Mouse (Mus musculus) MEL (cell line): ENCODE data around the gene Dusp12. TPM values are rescaled to one million over a fixed set of nuclear protein-coding genes. Genes with fewer than 3 reads are reported as not detected.
A peak's percentile ranks its signal among the peaks of the same experiment; 100 is the strongest.

ENCODE experiments used
- DNase-seq: peaks from one replicate; pipeline ENCODE4 v3.0.0; 2011; ENCODE audit warnings: low read depth, low spot score
- H3K27ac ChIP-seq: 2 replicates; pipeline ENCODE4 v1.5.1; 2012; ENCODE audit warnings: low read depth, mild to moderate bottlenecking, control low read depth, low read length, moderate library complexity; ENCODE audit not compliant: control insufficient read depth
- H3K27me3 ChIP-seq, 2 experiments: fragments of 150-350 bp in 1 of 2; sonication (generic) in 1 of 2; 2 replicates each; pipeline ENCODE4 v1.6.1; 2012; ENCODE audit warnings: low read length in 2 of 2, mild to moderate bottlenecking in 2 of 2, improper control_type of control experiment in 1 of 2, moderate library complexity in 1 of 2; ENCODE audit not compliant: insufficient read depth in 2 of 2, control insufficient read depth in 1 of 2
- H3K36me3 ChIP-seq, 2 experiments: 2 replicates each; pipeline ENCODE4 v1.6.1; 2012 to 2014; ENCODE audit warnings: low read length in 2 of 2, improper control_type of control experiment in 1 of 2, inconsistent platforms in 1 of 2, mild to moderate bottlenecking in 1 of 2; ENCODE audit not compliant: insufficient read depth in 2 of 2, control insufficient read depth in 1 of 2
- H3K4me1 ChIP-seq, 2 experiments: fragments of 150-350 bp in 1 of 2; sonication (generic) in 1 of 2; 2 replicates each; pipeline ENCODE4 v1.6.1; 2012; ENCODE audit warnings: low read length in 2 of 2, improper control_type of control experiment in 1 of 2, mild to moderate bottlenecking in 1 of 2; ENCODE audit not compliant: insufficient read depth in 2 of 2, control insufficient read depth in 1 of 2
- H3K4me3 ChIP-seq, 2 experiments: fragments of 150-350 bp in 1 of 2; sonication (generic) in 1 of 2; 2 replicates each; pipeline ENCODE4 v1.5.1; 2012; ENCODE audit warnings: low read depth in 2 of 2, low read length in 2 of 2, mild to moderate bottlenecking in 2 of 2, moderate library complexity in 2 of 2, control low read depth in 1 of 2, improper control_type of control experiment in 1 of 2; ENCODE audit not compliant: control insufficient read depth in 1 of 2, insufficient read depth in 1 of 2
- H3K79me2 ChIP-seq: 2 replicates; pipeline ENCODE4 v1.6.1; 2012; ENCODE audit warnings: mild to moderate bottlenecking, low read length, moderate library complexity; ENCODE audit not compliant: control insufficient read depth, poor library complexity, insufficient read depth
- H3K9ac ChIP-seq: 2 replicates; pipeline ENCODE4 v1.6.1; 2012; ENCODE audit warnings: low read depth, mild to moderate bottlenecking, control low read depth, low read length, moderate library complexity; ENCODE audit not compliant: control insufficient read depth, poor library complexity, severe bottlenecking
- H3K9me3 ChIP-seq: fragments of 150-350 bp; sonication (generic); replicated peaks from 2 replicates; pipeline ENCODE4 v1.6.1; 2012; ENCODE audit warnings: mild to moderate bottlenecking, low read length, improper control_type of control experiment, moderate library complexity; ENCODE audit not compliant: insufficient read depth
- BHLHE40 ChIP-seq: IDR thresholded peaks from 2 replicates; pipeline ENCODE4 v1.6.1; 2012; ENCODE audit warnings: low read depth, mild to moderate bottlenecking, inconsistent platforms, low read length, improper control_type of control experiment, borderline replicate concordance
- EP300 ChIP-seq, 2 experiments: IDR thresholded peaks; 2 replicates each; pipeline ENCODE4 v1.6.1; 2011; ENCODE audit warnings: improper control_type of control experiment in 2 of 2, low read length in 2 of 2, low read depth in 1 of 2, mild to moderate bottlenecking in 1 of 2
- ETS1 ChIP-seq: IDR thresholded peaks from 2 replicates; pipeline ENCODE4 v1.6.1; 2012; ENCODE audit warnings: low read depth, mild to moderate bottlenecking, inconsistent platforms, low read length, improper control_type of control experiment, moderate library complexity
- GATA1 ChIP-seq: IDR thresholded peaks from 2 replicates; pipeline ENCODE4 v1.6.1; 2011; ENCODE audit warnings: low read depth, low read length, improper control_type of control experiment
- HCFC1 ChIP-seq: IDR thresholded peaks from 2 replicates; pipeline ENCODE4 v1.6.1; 2012; ENCODE audit warnings: low read depth, mild to moderate bottlenecking, inconsistent platforms, low read length, improper control_type of control experiment, moderate library complexity
- JUND ChIP-seq: IDR thresholded peaks from 2 replicates; pipeline ENCODE4 v1.6.1; 2011; ENCODE audit warnings: low read depth, mild to moderate bottlenecking, improper control_type of control experiment, low read length
- MAFK ChIP-seq: IDR thresholded peaks from 2 replicates; pipeline ENCODE4 v1.6.1; 2011; ENCODE audit warnings: low read depth, mild to moderate bottlenecking, low read length, improper control_type of control experiment, borderline replicate concordance
- MAX ChIP-seq: IDR thresholded peaks from 2 replicates; pipeline ENCODE4 v1.6.1; 2011; ENCODE audit warnings: low read length, improper control_type of control experiment
- MAZ ChIP-seq: IDR thresholded peaks from 2 replicates; pipeline ENCODE4 v1.6.1; 2012; ENCODE audit warnings: low read depth, mild to moderate bottlenecking, inconsistent platforms, low read length, improper control_type of control experiment
- MEF2A ChIP-seq: IDR thresholded peaks from 2 replicates; pipeline ENCODE4 v1.6.1; 2014; ENCODE audit warnings: low read depth, mild to moderate bottlenecking, inconsistent platforms, low read length, improper control_type of control experiment; ENCODE audit not compliant: poor library complexity, insufficient replicate concordance, severe bottlenecking; ENCODE audit errors: extremely low read depth
- MXI1 ChIP-seq: IDR thresholded peaks from 2 replicates; pipeline ENCODE4 v1.6.1; 2011; ENCODE audit warnings: mild to moderate bottlenecking, low read depth, low read length, improper control_type of control experiment
- MYB ChIP-seq: IDR thresholded peaks from 2 replicates; pipeline ENCODE4 v1.6.1; 2011; ENCODE audit warnings: mild to moderate bottlenecking, low read depth, low read length, improper control_type of control experiment
- MYC ChIP-seq: IDR thresholded peaks from 2 replicates; pipeline ENCODE4 v1.6.1; 2011; ENCODE audit warnings: low read depth, mild to moderate bottlenecking, low read length, improper control_type of control experiment, moderate library complexity
- NRF1 ChIP-seq: IDR thresholded peaks from 2 replicates; pipeline ENCODE4 v1.6.1; 2014; ENCODE audit warnings: low read depth, mild to moderate bottlenecking, inconsistent platforms, low read length, improper control_type of control experiment, moderate library complexity; ENCODE audit not compliant: poor library complexity, insufficient read depth, severe bottlenecking
- POLR2AphosphoS2 ChIP-seq: IDR thresholded peaks from 2 replicates; pipeline ENCODE4 v1.6.1; 2011; ENCODE audit warnings: low read length, improper control_type of control experiment
- RCOR1 ChIP-seq: IDR thresholded peaks from 2 replicates; pipeline ENCODE4 v1.6.1; 2012; ENCODE audit warnings: low read depth, mild to moderate bottlenecking, inconsistent platforms, low read length, improper control_type of control experiment
- SIN3A ChIP-seq: IDR thresholded peaks from 2 replicates; pipeline ENCODE4 v1.6.1; 2012; ENCODE audit warnings: low read length, improper control_type of control experiment, inconsistent platforms
- TAL1 ChIP-seq: IDR thresholded peaks from 2 replicates; pipeline ENCODE4 v1.6.1; 2012; ENCODE audit warnings: mild to moderate bottlenecking, inconsistent platforms, low read length, moderate library complexity, mixed read lengths
- TBP ChIP-seq: IDR thresholded peaks from 2 replicates; pipeline ENCODE4 v1.8.0; 2011; ENCODE audit warnings: low read depth, low read length, improper control_type of control experiment
- TCF12 ChIP-seq: IDR thresholded peaks from 2 replicates; pipeline ENCODE4 v1.6.1; 2014; ENCODE audit warnings: low read depth, mild to moderate bottlenecking, inconsistent platforms, low read length, improper control_type of control experiment, moderate library complexity
- ZMIZ1 ChIP-seq: IDR thresholded peaks from 2 replicates; pipeline ENCODE4 v1.6.1; 2012; ENCODE audit warnings: low read depth, mild to moderate bottlenecking, inconsistent platforms, low read length, improper control_type of control experiment, moderate library complexity
- ZNF384 ChIP-seq: IDR thresholded peaks from 2 replicates; pipeline ENCODE4 v1.6.1; 2012; ENCODE audit warnings: low read depth, mild to moderate bottlenecking, inconsistent platforms, low read length, improper control_type of control experiment
- polyA plus RNA-seq, 2 experiments: library from polyadenylated mRNA; stranded (reverse) in 1 of 2; unstranded in 1 of 2; fragments of >175 nt in 1 of 2; fragments of >200 nt in 1 of 2; gene quantifications; 2 replicates each; pipeline versions ENCODE4 v1.2.1 to v1.2.4; 2012; ENCODE audit warnings: low replicate concordance in 2 of 2, low read depth in 1 of 2; ENCODE audit not compliant: insufficient read length in 2 of 2, insufficient read depth in 1 of 2, missing spikeins in 1 of 2
- total RNA-seq: library from RNA; depleted of rRNA; stranded (reverse); fragments of 300-350 nt; gene quantifications from 2 replicates; pipeline ENCODE4 v1.2.3, GENCODE M21; 2012

Dusp12 gene
- total and polyA plus RNA-seq, 3 experiments, result 33.8 to 50.0 TPM; not detected in 1

- Histone ChIP-seq H3K27me3 (no peaks in the 10 kb centered on the region), H3K4me1 (peaks cover 24 to 48% of the 10 kb centered on the region in 2 experiments), H3K36me3 (peaks cover 0 to 66% of the 10 kb centered on the region in 2 experiments; a peak in 2 of 4 replicates), H3K4me3 (peak overlapping the region; percentile 10 to 36; a peak in 3 of 4 replicates), H3K27ac (peak overlapping the region; percentile 92), H3K9ac (peak overlapping the region; percentile 43; the same call in 1 of the 2 replicates), H3K79me2 (peaks cover 6% of the 10 kb centered on the region; the same call in 1 of the 2 replicates), H3K9me3 (no peaks in the 10 kb centered on the region)
- TF ChIP-seq SIN3A (peak; percentile 82), MAZ (no peak), NRF1 (no peak), JUND (peak; percentile 97), MAX (peak; percentile 47; the same call in 1 of the 2 replicates), TCF12 (peak; percentile 48; the same call in 1 of the 2 replicates), MAFK (0 out of 2 replicates have a peak, but pooled peaks have one; percentile 45), MEF2A (peak; percentile 73; the same call in 1 of the 2 replicates), HCFC1 (0 out of 2 replicates have a peak, but pooled peaks have one; percentile 41), RCOR1 (peak; percentile 81), TBP (0 out of 2 replicates have a peak, but pooled peaks have one; percentile 49), GATA1 (peak; percentile 84), MYC (peak; percentile 77), POLR2AphosphoS2 (no peak), EP300 (IDR thresholded peaks at IDR 0.05; ENCODE audit: low read depth in 1 of 2, low read length in 2 of 2) (peak; percentile 88 to 98), ETS1 (peak; percentile 98), ZNF384 (peak; percentile 70), BHLHE40 (peak; percentile 58; the same call in 1 of the 2 replicates), MXI1 (peak; percentile 50; the same call in 1 of the 2 replicates), TAL1 (no peak), MYB (peak; percentile 22; the same call in 1 of the 2 replicates), ZMIZ1 (no peak)
- DNase-seq, result peak; percentile 91
Observed at GRCm38 (mm10) chr1:170853604-170854003, 31.7 kb downstream of the Dusp12 start.
